Mouse (Mus musculus): ENCODE results near the gene March10. TPM values are rescaled to one million over a fixed set of nuclear protein-coding genes. Genes with fewer than 3 reads are reported as not detected.
A peak's percentile ranks its signal among the peaks of the same experiment; 100 is the strongest.

The March10 gene
- polyA plus RNA-seq, 1 experiment from 2014 or later = 0.23 TPM

GRCm38 (mm10) chr11:105329962-105330361 is 126.6 kb downstream of the March10 start:
- Histone ChIP-seq H3K27ac (ENCODE audit: low read depth, low read length) (no peak overlapping the region), H3K9me3 (replicated peaks; ENCODE audit: control insufficient read depth, low read length) (no peaks in the 10 kb centered on the region), H3K4me3 (ENCODE audit: low read depth, low read length) (no peak overlapping the region), H3K4me2 (ENCODE audit: low read length) (no peak overlapping the region), H3K9ac (ENCODE audit: low read length) (no peak overlapping the region), H3K4me1 (ENCODE audit: control insufficient read depth, insufficient read depth, low read length) (no peaks in the 10 kb centered on the region), H3K36me3 (ENCODE audit: control insufficient read depth, insufficient read depth, low read length) (no peaks in the 10 kb centered on the region), H3K27me3 (replicated peaks; ENCODE audit: control insufficient read depth, insufficient read depth, low read length) (no peaks in the 10 kb centered on the region)
- 82% methylated on average over 9 of the region's 9 CpGs for WGBS
- ATAC-seq (no peak), DNase-seq (ENCODE audit: low spot score) (no peak)

- ATAC-seq (no peak), DNase-seq (ENCODE audit: low spot score) (no peak)
- Histone ChIP-seq H3K27ac (ENCODE audit: low read depth, low read length) (no peak overlapping the region), H3K9ac (ENCODE audit: low read length) (no peak overlapping the region), H3K4me3 (ENCODE audit: low read depth, low read length) (no peak overlapping the region), H3K27me3 (replicated peaks; ENCODE audit: control insufficient read depth, insufficient read depth, low read length) (no peaks in the 10 kb centered on the region), H3K9me3 (replicated peaks; ENCODE audit: control insufficient read depth, low read length) (no peaks in the 10 kb centered on the region), H3K4me1 (ENCODE audit: control insufficient read depth, insufficient read depth, low read length) (no peaks in the 10 kb centered on the region), H3K36me3 (ENCODE audit: control insufficient read depth, insufficient read depth, low read length) (no peaks in the 10 kb centered on the region), H3K4me2 (ENCODE audit: low read length) (no peak overlapping the region)
- 80% methylated on average over 3 of the region's 3 CpGs for WGBS
Measured at GRCm38 (mm10) chr11:105327101-105327500, 129.4 kb downstream of the March10 start.

GRCm38 (mm10) chr11:105323530-105323929 is 133.0 kb downstream of the March10 start:
- 90% methylated on average over 5 of the region's 5 CpGs for WGBS
- Histone ChIP-seq H3K27ac (ENCODE audit: low read depth, low read length) (no peak overlapping the region), H3K9me3 (replicated peaks; ENCODE audit: control insufficient read depth, low read length) (no peaks in the 10 kb centered on the region), H3K9ac (ENCODE audit: low read length) (no peak overlapping the region), H3K4me3 (ENCODE audit: low read depth, low read length) (no peak overlapping the region), H3K4me1 (ENCODE audit: control insufficient read depth, insufficient read depth, low read length) (no peaks in the 10 kb centered on the region), H3K4me2 (ENCODE audit: low read length) (no peak overlapping the region), H3K36me3 (ENCODE audit: control insufficient read depth, insufficient read depth, low read length) (no peaks in the 10 kb centered on the region), H3K27me3 (replicated peaks; ENCODE audit: control insufficient read depth, insufficient read depth, low read length) (no peaks in the 10 kb centered on the region)
- DNase-seq (ENCODE audit: low spot score) = no peak
- ATAC-seq = no peak

GRCm38 (mm10) chr11:105321090-105321489 is 135.4 kb downstream of the March10 start:
- Histone ChIP-seq H3K36me3 (ENCODE audit: control insufficient read depth, insufficient read depth, low read length) (no peaks in the 10 kb centered on the region), H3K9ac (ENCODE audit: low read length) (no peak overlapping the region), H3K4me3 (ENCODE audit: low read depth, low read length) (no peak overlapping the region), H3K27ac (ENCODE audit: low read depth, low read length) (no peak overlapping the region), H3K27me3 (replicated peaks; ENCODE audit: control insufficient read depth, insufficient read depth, low read length) (no peaks in the 10 kb centered on the region), H3K4me1 (ENCODE audit: control insufficient read depth, insufficient read depth, low read length) (no peaks in the 10 kb centered on the region), H3K4me2 (ENCODE audit: low read length) (no peak overlapping the region), H3K9me3 (replicated peaks; ENCODE audit: control insufficient read depth, low read length) (no peaks in the 10 kb centered on the region)
- DNase-seq (ENCODE audit: low spot score) = no peak
- WGBS = 80% methylated on average over 2 of the region's 2 CpGs
- ATAC-seq = no peak

- Histone ChIP-seq H3K36me3 (ENCODE audit: control insufficient read depth, insufficient read depth, low read length) (no peaks in the 10 kb centered on the region), H3K4me3 (ENCODE audit: low read depth, low read length) (no peak overlapping the region), H3K4me1 (ENCODE audit: control insufficient read depth, insufficient read depth, low read length) (0 out of 2 replicates have a peak, but pooled peaks cover 2% of the 10 kb centered on the region), H3K4me2 (ENCODE audit: low read length) (no peak overlapping the region), H3K27me3 (replicated peaks; ENCODE audit: control insufficient read depth, insufficient read depth, low read length) (no peaks in the 10 kb centered on the region), H3K9ac (ENCODE audit: low read length) (no peak overlapping the region), H3K9me3 (replicated peaks; ENCODE audit: control insufficient read depth, low read length) (no peaks in the 10 kb centered on the region), H3K27ac (ENCODE audit: low read depth, low read length) (no peak overlapping the region)
- DNase-seq (ENCODE audit: low spot score) (no peak), ATAC-seq (no peak)
- WGBS = 94% methylated on average over 6 of the region's 6 CpGs
Measured at GRCm38 (mm10) chr11:105317769-105318168, 138.8 kb downstream of the March10 start.

- 92% methylated on average over 4 of the region's 4 CpGs for WGBS
- H3K4me1 ChIP-seq (ENCODE audit: control insufficient read depth, insufficient read depth, low read length) = 0 out of 2 replicates have a peak, but pooled peaks cover 5% of the 10 kb centered on the region
- no peaks in the 10 kb centered on the region for H3K27me3 ChIP-seq (replicated peaks; ENCODE audit: control insufficient read depth, insufficient read depth, low read length)
- H3K4me2 ChIP-seq (ENCODE audit: low read length) = no peak overlapping the region
- DNase-seq (ENCODE audit: low spot score) (no peak), ATAC-seq (no peak)
- H3K9ac ChIP-seq (ENCODE audit: low read length) = no peak overlapping the region
- H3K27ac ChIP-seq (ENCODE audit: low read depth, low read length) = no peak overlapping the region
- H3K4me3 ChIP-seq (ENCODE audit: low read depth, low read length) = no peak overlapping the region
- H3K36me3 ChIP-seq (ENCODE audit: control insufficient read depth, insufficient read depth, low read length) = no peaks in the 10 kb centered on the region
- no peaks in the 10 kb centered on the region for H3K9me3 ChIP-seq (replicated peaks; ENCODE audit: control insufficient read depth, low read length)
Measured at GRCm38 (mm10) chr11:105316121-105316520, 140.4 kb downstream of the March10 start.

- Histone ChIP-seq H3K27me3 (replicated peaks; ENCODE audit: control insufficient read depth, insufficient read depth, low read length) (no peaks in the 10 kb centered on the region), H3K9me3 (replicated peaks; ENCODE audit: control insufficient read depth, low read length) (no peaks in the 10 kb centered on the region), H3K36me3 (ENCODE audit: control insufficient read depth, insufficient read depth, low read length) (no peaks in the 10 kb centered on the region), H3K27ac (ENCODE audit: low read depth, low read length) (no peak overlapping the region), H3K4me3 (ENCODE audit: low read depth, low read length) (no peak overlapping the region), H3K9ac (ENCODE audit: low read length) (no peak overlapping the region), H3K4me1 (ENCODE audit: control insufficient read depth, insufficient read depth, low read length) (0 out of 2 replicates have a peak, but pooled peaks cover 5% of the 10 kb centered on the region), H3K4me2 (ENCODE audit: low read length) (no peak overlapping the region)
- ATAC-seq = no peak
- WGBS = 80% methylated on average over 8 of the region's 8 CpGs
- no peak for DNase-seq (ENCODE audit: low spot score)
Measured at GRCm38 (mm10) chr11:105315296-105315695, 141.2 kb downstream of the March10 start.

- no peaks in the 10 kb centered on the region for H3K27me3 ChIP-seq (replicated peaks; ENCODE audit: control insufficient read depth, insufficient read depth, low read length)
- no peak overlapping the region for H3K27ac ChIP-seq (ENCODE audit: low read depth, low read length)
- DNase-seq (ENCODE audit: low spot score) = no peak
- H3K9ac ChIP-seq (ENCODE audit: low read length) = no peak overlapping the region
- 70% methylated on average over 8 of the region's 8 CpGs for WGBS
- H3K4me1 ChIP-seq (ENCODE audit: control insufficient read depth, insufficient read depth, low read length) = 0 out of 2 replicates have a peak, but pooled peaks cover 5% of the 10 kb centered on the region
- ATAC-seq = no peak
- H3K4me2 ChIP-seq (ENCODE audit: low read length) = no peak overlapping the region
- no peaks in the 10 kb centered on the region for H3K9me3 ChIP-seq (replicated peaks; ENCODE audit: control insufficient read depth, low read length)
- H3K4me3 ChIP-seq (ENCODE audit: low read depth, low read length) = no peak overlapping the region
- H3K36me3 ChIP-seq (ENCODE audit: control insufficient read depth, insufficient read depth, low read length) = no peaks in the 10 kb centered on the region
Measured at GRCm38 (mm10) chr11:105313633-105314014, 142.9 kb downstream of the March10 start.

- Histone ChIP-seq H3K27ac (ENCODE audit: low read depth, low read length) (no peak overlapping the region), H3K4me1 (ENCODE audit: control insufficient read depth, insufficient read depth, low read length) (0 out of 2 replicates have a peak, but pooled peaks cover 5% of the 10 kb centered on the region), H3K4me3 (ENCODE audit: low read depth, low read length) (no peak overlapping the region), H3K36me3 (ENCODE audit: control insufficient read depth, insufficient read depth, low read length) (no peaks in the 10 kb centered on the region), H3K27me3 (replicated peaks; ENCODE audit: control insufficient read depth, insufficient read depth, low read length) (no peaks in the 10 kb centered on the region), H3K9me3 (replicated peaks; ENCODE audit: control insufficient read depth, low read length) (no peaks in the 10 kb centered on the region), H3K4me2 (ENCODE audit: low read length) (no peak overlapping the region), H3K9ac (ENCODE audit: low read length) (no peak overlapping the region)
- WGBS = 63% methylated on average over 10 of the region's 10 CpGs
- ATAC-seq (peak; percentile 46; the same call in 1 of the 2 replicates), DNase-seq (ENCODE audit: low spot score) (peak; percentile 19)
Measured at GRCm38 (mm10) chr11:105312972-105313632, 143.4 kb downstream of the March10 start.

Measured in forebrain, embryonic 14.5 days (tissue).